Mouse (Mus musculus) E14TG2a.4 (cell line): Measurements from ENCODE around the gene Mog.

Source experiments
- CTCF ChIP-seq: conservative IDR thresholded peaks from 2 replicates; pipeline ENCODE4 v1.5.1; 2014; ENCODE audit warnings: low read length
- POU5F1 ChIP-seq: IDR thresholded peaks from 2 replicates; pipeline ENCODE4 v1.6.1; 2014; ENCODE audit warnings: low read length, borderline replicate concordance

DNA sequence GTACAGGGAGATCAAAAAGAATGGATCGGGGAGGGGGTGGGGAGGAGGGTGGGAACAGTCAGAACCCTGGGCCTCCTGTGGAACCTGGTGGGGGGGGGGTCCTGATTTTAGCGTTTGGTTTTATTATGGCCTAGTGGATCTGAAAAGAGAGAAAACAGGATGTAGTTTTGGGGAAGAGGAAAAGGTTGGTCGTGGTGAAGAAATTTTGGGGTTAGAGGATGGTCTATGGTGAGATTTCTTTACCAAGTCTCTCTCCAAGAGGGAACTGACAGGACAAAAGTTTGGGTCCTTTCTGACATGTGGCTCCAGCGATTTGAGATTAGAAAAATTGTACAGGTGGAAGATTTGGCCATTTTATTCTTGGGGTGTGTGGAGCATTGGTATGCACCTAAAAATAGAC lies 28.5 kb upstream of the Mog start:
- TF ChIP-seq CTCF (no peak), POU5F1 (no peak)
